Mouse (Mus musculus): ENCODE measurements at regions not wholly inside any gene's neighbourhood (a gene's known extent, or its start where the extent isn't known, plus 50 kb on each side); places are given as distances from the start of the nearest gene placed in this dataset.

DNA sequence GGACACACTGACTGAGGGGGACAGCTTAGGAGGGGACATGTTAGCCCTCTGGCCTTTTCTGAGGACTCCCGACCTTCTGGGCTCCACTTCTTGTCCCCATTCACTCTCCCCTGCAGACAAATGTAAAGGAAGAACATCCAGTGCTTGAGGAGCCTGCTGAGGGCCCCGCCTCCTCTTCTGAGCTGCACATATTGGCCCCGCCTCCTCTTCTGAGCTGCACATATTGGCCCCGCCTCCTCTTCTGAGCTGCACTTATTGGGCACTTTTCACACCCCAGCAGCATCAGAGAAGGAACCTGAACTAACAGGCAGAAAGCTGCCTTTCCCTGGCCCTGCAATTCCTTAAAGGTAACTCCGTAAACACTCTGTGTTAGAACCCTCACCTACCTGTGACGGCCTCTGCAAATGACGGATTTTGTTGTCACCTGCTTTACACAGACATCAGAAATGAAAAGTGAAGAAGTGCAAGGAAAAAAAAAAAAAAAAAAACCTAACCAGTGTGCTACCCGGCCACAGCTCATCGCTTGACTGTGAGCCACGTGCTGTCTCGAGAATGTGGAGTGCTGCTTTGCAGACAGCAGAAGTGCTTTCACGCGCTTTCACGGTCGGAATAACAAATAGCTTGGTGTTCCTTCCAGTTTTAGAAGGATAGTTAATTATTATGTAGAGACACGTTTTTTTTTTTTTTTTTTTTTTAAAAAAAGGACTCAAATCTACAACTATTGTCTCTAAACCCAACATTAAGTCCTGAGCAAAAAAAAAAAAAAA is 96.5 kb downstream of the Ddx11 start:
- TF ChIP-seq CTCF (IDR thresholded peaks at IDR 0.05; ENCODE audit: control insufficient read depth, insufficient read depth, insufficient read length) (no peak), MAX (IDR thresholded peaks at IDR 0.05) (no peak), MYOG (IDR thresholded peaks at IDR 0.05; ENCODE audit: control insufficient read depth, extremely low read depth, insufficient read length) (no peak), USF1 (IDR thresholded peaks at IDR 0.05; ENCODE audit: low read depth) (no peak), MYOD1 (IDR thresholded peaks at IDR 0.05; ENCODE audit: control insufficient read depth, insufficient read length, low read depth) (no peak), FOSL1 (IDR thresholded peaks at IDR 0.05; ENCODE audit: insufficient read depth, low read length, poor library complexity, severe bottlenecking) (no peak), CEBPB (IDR thresholded peaks at IDR 0.05; ENCODE audit: low read depth) (no peak)
